Mouse (Mus musculus) forebrain, embryonic 13.5 days (tissue): ENCODE results near the gene Coro2a. TPM values are rescaled to one million over a fixed set of nuclear protein-coding genes. Genes with fewer than 3 reads are reported as not detected.
A peak's percentile ranks its signal among the peaks of the same experiment; 100 is the strongest.

Source experiments
- ATAC-seq: fragments of 200-750 bp; cut with Nextera tagmentation; 2 replicates; pipeline ENCODE4 v1.8.0; 2017
- H3K27ac ChIP-seq: fragments of 300-500 bp; sonication (generic); 2 replicates; pipeline ENCODE4 v1.5.1; 2015; ENCODE audit warnings: inconsistent platforms, mild to moderate bottlenecking, moderate library complexity
- H3K27me3 ChIP-seq: fragments of 300-500 bp; sonication (generic); 2 replicates; pipeline ENCODE4 v1.6.1; 2015; ENCODE audit warnings: mild to moderate bottlenecking, inconsistent platforms
- H3K36me3 ChIP-seq: fragments of 300-500 bp; sonication (generic); 2 replicates; pipeline ENCODE4 v1.6.1; 2015; ENCODE audit warnings: mild to moderate bottlenecking, inconsistent platforms; ENCODE audit not compliant: poor library complexity, severe bottlenecking
- H3K4me1 ChIP-seq: fragments of 300-500 bp; sonication (generic); 2 replicates; pipeline ENCODE4 v1.6.1; 2015; ENCODE audit warnings: inconsistent platforms
- H3K4me2 ChIP-seq: fragments of 300-500 bp; sonication (generic); 2 replicates; pipeline ENCODE4 v1.6.1; 2015; ENCODE audit warnings: inconsistent platforms, mild to moderate bottlenecking, moderate library complexity
- H3K4me3 ChIP-seq: fragments of 300-500 bp; sonication (generic); 2 replicates; pipeline ENCODE4 v1.5.1; 2015; ENCODE audit warnings: mild to moderate bottlenecking, inconsistent platforms
- H3K9ac ChIP-seq: fragments of 300-500 bp; sonication (generic); 2 replicates; pipeline ENCODE4 v1.6.1; 2015; ENCODE audit warnings: mild to moderate bottlenecking, inconsistent platforms
- H3K9me3 ChIP-seq: fragments of 300-500 bp; sonication (generic); replicated peaks from 2 replicates; pipeline ENCODE4 v1.6.1; 2016; ENCODE audit warnings: inconsistent platforms
- WGBS: fragments of 180-500 bp; shearing (Covaris S2); methylation state at CpG from one replicate; pipeline ENCODE4 v1.1.7; 2015; 5-methylcytosine and 5-hydroxymethylcytosine counted together
- polyA plus RNA-seq: library from polyadenylated mRNA; unstranded; fragments of >200 nt; fragmentation: Nextera tagmentation; extraction: Ambion mirVana; gene quantifications from 2 replicates; pipeline ENCODE4 v1.2.1, GENCODE M21; 2015

The Coro2a gene
- polyA plus RNA-seq, 1 experiment from 2014 or later: 1.8 TPM

DNA sequence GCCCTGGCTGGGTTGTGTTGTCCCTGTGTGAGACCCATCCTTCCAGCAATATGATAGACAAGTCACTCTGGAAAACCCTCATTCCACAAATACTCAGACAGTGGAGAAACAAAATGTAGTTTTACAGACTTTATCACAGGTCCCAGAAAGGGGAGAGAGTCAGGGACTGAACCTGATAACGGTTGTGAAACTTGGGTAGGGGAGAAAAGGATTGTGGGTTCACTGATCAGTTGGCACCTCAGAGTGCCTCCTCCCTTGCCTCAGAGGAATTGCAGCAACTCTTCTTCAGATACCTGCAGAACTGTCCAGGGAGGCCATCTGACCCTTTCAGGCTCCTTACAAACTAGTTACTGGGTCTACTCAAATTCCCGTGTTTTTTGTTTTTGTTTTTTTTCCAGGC is 30.5 kb upstream of the Coro2a start:
- Histone ChIP-seq H3K36me3 (no peaks in the 10 kb centered on the region), H3K9ac (no peak overlapping the region), H3K4me3 (no peak overlapping the region), H3K27ac (no peak overlapping the region), H3K4me1 (0 out of 2 replicates have a peak, but pooled peaks cover 7% of the 10 kb centered on the region), H3K9me3 (no peaks in the 10 kb centered on the region), H3K27me3 (peaks cover 7% of the 10 kb centered on the region; the same call in 1 of the 2 replicates), H3K4me2 (no peak overlapping the region)
- 75% methylated on average over 2 of the region's 2 CpGs for WGBS
- ATAC-seq: no peak

GRCm38 (mm10) chr4:46630390-46630789 is 28.4 kb upstream of the Coro2a start:
- Histone ChIP-seq H3K4me2 (no peak overlapping the region), H3K27ac (no peak overlapping the region), H3K9me3 (no peaks in the 10 kb centered on the region), H3K27me3 (peaks cover 7% of the 10 kb centered on the region; the same call in 1 of the 2 replicates), H3K4me1 (0 out of 2 replicates have a peak, but pooled peaks cover 10% of the 10 kb centered on the region), H3K36me3 (no peaks in the 10 kb centered on the region), H3K4me3 (no peak overlapping the region), H3K9ac (no peak overlapping the region)
- ATAC-seq: no peak
- WGBS: 53% methylated on average over 9 of the region's 9 CpGs

GRCm38 (mm10) chr4:46628873-46629272 is 26.9 kb upstream of the Coro2a start:
- WGBS: 51% methylated on average over 9 of the region's 9 CpGs
- H3K9ac ChIP-seq: no peak overlapping the region
- no peaks in the 10 kb centered on the region for H3K9me3 ChIP-seq
- peaks cover 17% of the 10 kb centered on the region; the same call in 1 of the 2 replicates for H3K4me1 ChIP-seq
- H3K27me3 ChIP-seq: no peaks in the 10 kb centered on the region
- H3K36me3 ChIP-seq: no peaks in the 10 kb centered on the region
- H3K4me3 ChIP-seq: no peak overlapping the region
- H3K27ac ChIP-seq: no peak overlapping the region
- ATAC-seq: no peak
- no peak overlapping the region for H3K4me2 ChIP-seq

DNA sequence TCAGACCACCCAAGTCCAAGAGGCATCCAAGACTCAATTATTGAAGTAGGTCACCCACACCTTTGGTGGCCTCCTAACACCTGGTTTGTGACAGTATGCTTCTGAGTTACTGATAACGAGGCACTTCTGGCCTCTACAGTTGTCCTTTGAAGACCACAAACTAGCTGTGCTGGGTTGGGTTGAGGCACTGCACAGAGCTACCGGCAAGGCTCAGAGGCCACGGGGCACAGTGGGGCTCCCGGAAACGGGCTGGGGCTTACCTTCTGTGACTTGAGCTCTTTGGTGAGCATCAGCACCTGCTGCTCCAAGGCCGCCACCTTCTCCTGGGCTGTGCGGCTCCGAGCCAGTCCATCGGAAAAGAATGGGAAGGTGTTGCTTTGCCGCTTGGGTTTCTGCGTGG is 26.1 kb upstream of the Coro2a start:
- Histone ChIP-seq H3K9ac (no peak overlapping the region), H3K4me2 (no peak overlapping the region), H3K27me3 (no peaks in the 10 kb centered on the region), H3K27ac (no peak overlapping the region), H3K36me3 (no peaks in the 10 kb centered on the region), H3K4me1 (peaks cover 17% of the 10 kb centered on the region; the same call in 1 of the 2 replicates), H3K4me3 (no peak overlapping the region), H3K9me3 (no peaks in the 10 kb centered on the region)
- no peak for ATAC-seq
- WGBS: 72% methylated on average over 11 of the region's 11 CpGs

GRCm38 (mm10) chr4:46625101-46625500 is 23.1 kb upstream of the Coro2a start:
- 82% methylated on average over 10 of the region's 10 CpGs for WGBS
- no peak overlapping the region; the same call in 1 of the 2 replicates for H3K27ac ChIP-seq
- peak; percentile 51; the same call in 1 of the 2 replicates for ATAC-seq
- 0 out of 2 replicates have a peak, but pooled peaks cover 8% of the 10 kb centered on the region for H3K27me3 ChIP-seq
- no peaks in the 10 kb centered on the region for H3K9me3 ChIP-seq
- peaks cover 23% of the 10 kb centered on the region for H3K4me1 ChIP-seq
- no peak overlapping the region for H3K4me3 ChIP-seq
- no peaks in the 10 kb centered on the region for H3K36me3 ChIP-seq
- H3K9ac ChIP-seq: no peak overlapping the region
- no peak overlapping the region for H3K4me2 ChIP-seq

GRCm38 (mm10) chr4:46623007-46623406 is 21.0 kb upstream of the Coro2a start:
- Histone ChIP-seq H3K9ac (no peak overlapping the region), H3K9me3 (no peaks in the 10 kb centered on the region), H3K27me3 (0 out of 2 replicates have a peak, but pooled peaks cover 8% of the 10 kb centered on the region), H3K4me1 (peaks cover 19% of the 10 kb centered on the region), H3K36me3 (no peaks in the 10 kb centered on the region), H3K4me2 (no peak overlapping the region), H3K27ac (no peak overlapping the region), H3K4me3 (no peak overlapping the region)
- WGBS: 85% methylated on average over 5 of the region's 5 CpGs
- no peak for ATAC-seq

DNA sequence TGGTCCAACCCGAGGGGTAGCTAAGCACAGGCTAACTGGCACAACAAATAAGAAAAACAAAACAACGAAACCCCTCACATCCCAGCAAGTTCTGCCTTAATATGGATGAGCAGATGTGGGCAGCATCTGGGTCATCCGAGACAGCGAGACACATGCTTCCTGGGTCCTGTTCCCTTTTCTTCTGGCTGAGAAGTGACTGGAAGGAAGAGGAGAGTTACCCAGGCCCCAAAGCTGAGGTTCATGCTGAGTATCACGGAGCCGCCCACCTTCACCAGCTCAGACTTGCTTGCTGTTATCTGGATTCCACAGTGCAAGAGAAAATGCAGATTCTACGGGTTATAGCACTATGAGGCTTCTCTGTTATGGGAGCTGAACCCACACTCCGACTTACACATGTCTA is 18.9 kb upstream of the Coro2a start:
- H3K27ac ChIP-seq: no peak overlapping the region
- 87% methylated on average over 8 of the region's 8 CpGs for WGBS
- no peak for ATAC-seq
- no peak overlapping the region for H3K4me3 ChIP-seq
- no peaks in the 10 kb centered on the region for H3K36me3 ChIP-seq
- no peaks in the 10 kb centered on the region for H3K9me3 ChIP-seq
- 0 out of 2 replicates have a peak, but pooled peaks cover 8% of the 10 kb centered on the region for H3K27me3 ChIP-seq
- no peak overlapping the region for H3K4me2 ChIP-seq
- peaks cover 14% of the 10 kb centered on the region for H3K4me1 ChIP-seq
- no peak overlapping the region for H3K9ac ChIP-seq

GRCm38 (mm10) chr4:46620330-46620729 is 18.3 kb upstream of the Coro2a start:
- H3K27me3 ChIP-seq: 0 out of 2 replicates have a peak, but pooled peaks cover 8% of the 10 kb centered on the region
- peak overlapping the region; percentile 43 for H3K4me2 ChIP-seq
- H3K4me3 ChIP-seq: peak overlapping the region; percentile 13; the same call in 1 of the 2 replicates
- peaks cover 14% of the 10 kb centered on the region for H3K4me1 ChIP-seq
- no peak overlapping the region for H3K27ac ChIP-seq
- no peak for ATAC-seq
- WGBS: 10% methylated on average over 23 of the region's 23 CpGs
- H3K9me3 ChIP-seq: no peaks in the 10 kb centered on the region
- no peak overlapping the region for H3K9ac ChIP-seq
- H3K36me3 ChIP-seq: no peaks in the 10 kb centered on the region

DNA sequence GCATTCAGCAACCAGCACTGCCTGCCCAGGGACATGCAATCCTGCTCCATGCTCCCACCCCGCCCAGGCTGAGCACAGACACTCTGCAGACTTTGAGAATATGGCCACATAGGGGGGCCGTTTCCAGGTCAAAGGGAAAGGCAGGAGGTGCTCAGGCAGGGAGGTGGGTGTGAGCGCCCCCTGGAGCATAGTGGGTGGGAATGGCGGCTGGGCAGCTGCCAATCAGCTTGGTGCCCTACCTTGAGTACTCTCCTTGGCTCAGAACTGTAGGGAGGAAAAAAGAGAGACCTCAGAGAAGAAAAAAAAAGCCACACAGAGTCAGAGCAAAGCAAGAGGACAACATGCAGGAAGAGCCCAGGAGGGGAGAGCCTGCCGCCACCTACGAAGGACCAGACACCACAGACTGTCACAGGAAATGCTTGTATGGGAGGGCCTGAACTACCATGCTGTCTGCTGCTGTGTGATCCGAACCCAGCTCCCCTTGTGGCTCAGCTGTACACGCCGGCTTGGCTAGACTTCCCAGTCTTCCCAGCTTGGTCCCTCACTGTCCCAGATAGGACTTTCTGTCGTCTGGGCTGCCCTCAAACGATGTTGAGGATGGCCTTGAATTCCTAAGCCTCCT is 16.3 kb upstream of the Coro2a start:
- peaks cover 7% of the 10 kb centered on the region for H3K4me1 ChIP-seq
- no peaks in the 10 kb centered on the region for H3K9me3 ChIP-seq
- no peak overlapping the region for H3K4me3 ChIP-seq
- 70% methylated on average over 11 of the region's 11 CpGs for WGBS
- H3K4me2 ChIP-seq: no peak overlapping the region
- 0 out of 2 replicates have a peak, but pooled peaks cover 8% of the 10 kb centered on the region for H3K27me3 ChIP-seq
- no peak overlapping the region for H3K27ac ChIP-seq
- ATAC-seq: no peak
- H3K9ac ChIP-seq: no peak overlapping the region
- no peaks in the 10 kb centered on the region for H3K36me3 ChIP-seq

- WGBS: 71% methylated on average over 6 of the region's 6 CpGs
- H3K36me3 ChIP-seq: no peaks in the 10 kb centered on the region
- no peak overlapping the region for H3K9ac ChIP-seq
- no peak overlapping the region for H3K27ac ChIP-seq
- ATAC-seq: no peak
- 0 out of 2 replicates have a peak, but pooled peaks cover 8% of the 10 kb centered on the region for H3K27me3 ChIP-seq
- H3K4me2 ChIP-seq: no peak overlapping the region
- no peak overlapping the region for H3K4me3 ChIP-seq
- no peaks in the 10 kb centered on the region for H3K9me3 ChIP-seq
- peaks cover 7% of the 10 kb centered on the region for H3K4me1 ChIP-seq
Observed at GRCm38 (mm10) chr4:46617408-46617807, 15.4 kb upstream of the Coro2a start.

- Histone ChIP-seq H3K27ac (no peak overlapping the region), H3K9ac (no peak overlapping the region), H3K4me2 (no peak overlapping the region), H3K9me3 (no peaks in the 10 kb centered on the region), H3K27me3 (peaks cover 3% of the 10 kb centered on the region), H3K4me3 (no peak overlapping the region), H3K4me1 (no peaks in the 10 kb centered on the region), H3K36me3 (no peaks in the 10 kb centered on the region)
- 79% methylated on average over 9 of the region's 9 CpGs for WGBS
- no peak for ATAC-seq
Observed at GRCm38 (mm10) chr4:46614641-46615040, 12.6 kb upstream of the Coro2a start.

DNA sequence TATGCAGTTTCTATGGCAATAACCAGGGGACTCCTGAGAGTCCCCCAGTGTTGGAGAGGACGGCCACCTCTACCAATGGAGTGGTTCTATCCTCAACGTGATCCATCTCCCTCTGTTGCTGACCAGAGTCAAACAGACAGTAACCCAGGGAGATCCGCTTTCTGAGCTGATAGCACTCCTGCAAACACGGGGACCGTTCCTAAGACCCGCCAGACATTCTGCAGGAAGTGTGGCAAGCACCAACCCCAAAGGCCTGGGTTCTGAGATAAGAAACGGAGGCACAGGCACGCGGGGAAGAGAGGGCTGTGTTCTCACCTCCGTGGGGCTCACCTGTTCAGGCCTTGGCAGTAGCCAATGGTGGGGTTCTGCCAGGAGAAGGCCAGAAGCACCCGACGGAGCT is 11.6 kb upstream of the Coro2a start:
- 84% methylated on average over 12 of the region's 12 CpGs for WGBS

GRCm38 (mm10) chr4:46611181-46611580 is 9.2 kb upstream of the Coro2a start:
- peaks cover 6% of the 10 kb centered on the region for H3K27me3 ChIP-seq
- no peaks in the 10 kb centered on the region for H3K36me3 ChIP-seq
- ATAC-seq: peak; percentile 62
- H3K27ac ChIP-seq: no peak overlapping the region
- H3K9me3 ChIP-seq: no peaks in the 10 kb centered on the region
- no peaks in the 10 kb centered on the region for H3K4me1 ChIP-seq
- H3K4me2 ChIP-seq: no peak overlapping the region
- H3K4me3 ChIP-seq: no peak overlapping the region
- 2% methylated on average over 4 of the region's 4 CpGs for WGBS
- H3K9ac ChIP-seq: no peak overlapping the region

More for the DNA sequence above, 11.6 kb upstream of the Coro2a start:
- H3K4me3 ChIP-seq: no peak overlapping the region
- no peak overlapping the region for H3K9ac ChIP-seq
- no peaks in the 10 kb centered on the region for H3K9me3 ChIP-seq
- H3K36me3 ChIP-seq: no peaks in the 10 kb centered on the region
- H3K4me2 ChIP-seq: no peak overlapping the region
- no peaks in the 10 kb centered on the region for H3K4me1 ChIP-seq
- H3K27ac ChIP-seq: no peak overlapping the region
- ATAC-seq: no peak
- H3K27me3 ChIP-seq: peaks cover 6% of the 10 kb centered on the region
